Mouse (Mus musculus) spleen, postnatal 4 days (tissue): ENCODE measurements at regions not wholly inside any gene's neighbourhood (a gene's known extent, or its start where the extent isn't known, plus 50 kb on each side); places are given as distances from the start of the nearest gene placed in this dataset.

Experiments used
- DNase-seq, 2 experiments: peaks; one replicate each; pipeline ENCODE4 v3.0.0; 2022; ENCODE audit warnings: low spot score in 2 of 2

GRCm38 (mm10) chr4:95154377-95154776 lies 102.4 kb upstream of the Jun start:
- no peak for DNase-seq

- DNase-seq, result peak in 1 of 2 experiments; percentile 49
Observed at GRCm38 (mm10) chr4:95155178-95155577, 103.2 kb upstream of the Jun start.

GRCm38 (mm10) chr4:95155796-95156195 lies 103.8 kb upstream of the Jun start:
- no peak for DNase-seq

GRCm38 (mm10) chr4:95156451-95157271 lies 104.6 kb upstream of the Jun start:
- peak in 1 of 2 experiments; percentile 23 for DNase-seq

- DNase-seq, result no peak
Observed at GRCm38 (mm10) chr4:95157653-95158430, 105.8 kb upstream of the Jun start.

- no peak for DNase-seq
Observed at GRCm38 (mm10) chr4:95158632-95159424, 106.8 kb upstream of the Jun start.

GRCm38 (mm10) chr4:95159821-95160220 lies 107.8 kb upstream of the Jun start:
- no peak for DNase-seq

- no peak for DNase-seq
Observed at GRCm38 (mm10) chr4:95160465-95160864, 108.4 kb upstream of the Jun start.

GRCm38 (mm10) chr4:95160912-95161669 lies 109.1 kb upstream of the Jun start:
- DNase-seq, result peak; percentile 89 to 94

GRCm38 (mm10) chr4:95161670-95162020 lies 109.6 kb upstream of the Jun start:
- no peak for DNase-seq

GRCm38 (mm10) chr4:95162386-95163090 lies 110.5 kb upstream of the Jun start:
- peak in 1 of 2 experiments; percentile 67 for DNase-seq

GRCm38 (mm10) chr4:95163403-95163802 lies 111.4 kb upstream of the Jun start:
- no peak for DNase-seq

- DNase-seq, result no peak
Observed at GRCm38 (mm10) chr4:95166503-95166902, 114.5 kb upstream of the Jun start.

- DNase-seq, result no peak
Observed at GRCm38 (mm10) chr4:95167216-95167615, 115.2 kb upstream of the Jun start.

- DNase-seq, result no peak
Observed at GRCm38 (mm10) chr4:95169702-95170101, 117.7 kb upstream of the Jun start.

- DNase-seq, result no peak
Observed at GRCm38 (mm10) chr4:95177753-95178152, 125.7 kb upstream of the Jun start.

- DNase-seq, result no peak
Observed at GRCm38 (mm10) chr4:95178467-95178866, 126.4 kb upstream of the Jun start.

- no peak for DNase-seq
Observed at GRCm38 (mm10) chr4:95178900-95179299, 126.9 kb upstream of the Jun start.

- DNase-seq, result no peak
Observed at GRCm38 (mm10) chr4:95180446-95180845, 128.4 kb upstream of the Jun start.

- no peak for DNase-seq
Observed at GRCm38 (mm10) chr4:95180999-95181398, 129.0 kb upstream of the Jun start.

- no peak for DNase-seq
Observed at GRCm38 (mm10) chr4:95184180-95184579, 132.2 kb upstream of the Jun start.
